Mouse (Mus musculus): ENCODE results near the gene Rps2. TPM values are rescaled to one million over a fixed set of nuclear protein-coding genes. Genes with fewer than 3 reads are reported as not detected.
A peak's percentile ranks its signal among the peaks of the same experiment; 100 is the strongest.

The Rps2 gene
- total RNA-seq, 2 experiments from 2014 or later, result 284 to 288 TPM

DNA sequence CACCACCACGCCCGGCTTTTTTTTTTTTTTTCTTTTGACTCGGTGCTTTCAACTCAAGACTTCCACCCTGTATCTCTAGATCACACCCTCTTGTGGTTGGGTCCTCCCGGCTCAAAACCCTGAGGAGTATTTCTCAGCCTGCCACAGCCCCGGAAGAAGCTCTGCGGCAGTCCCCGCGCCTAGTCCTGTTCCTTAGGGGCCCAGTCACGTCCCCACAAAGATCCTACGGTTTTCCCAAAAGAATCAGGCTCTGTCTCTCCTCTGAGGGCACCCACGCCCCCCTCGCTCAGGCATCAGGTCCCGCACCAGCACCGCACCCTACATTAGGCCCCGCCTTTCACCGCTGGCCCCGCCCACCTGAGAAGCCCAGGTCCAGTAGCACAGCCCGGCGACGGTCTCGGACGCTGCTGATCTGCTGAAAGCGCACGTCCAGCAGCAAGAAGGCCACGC is 30.7 kb upstream of the Rps2 start:
- no peak for TF ChIP-seq CTCF (IDR thresholded peaks at IDR 0.05)
- H3K27ac ChIP-seq, result no peak overlapping the region
- DNase-seq (ENCODE audit: extremely low spot score in 1 of 2, low spot score in 2 of 2), result peak in 1 of 2 experiments; percentile 42
- H3K4me3 ChIP-seq, result peak overlapping the region; percentile 67
- intact Hi-C loops (cut with DNase I), result no loop called here

DNA sequence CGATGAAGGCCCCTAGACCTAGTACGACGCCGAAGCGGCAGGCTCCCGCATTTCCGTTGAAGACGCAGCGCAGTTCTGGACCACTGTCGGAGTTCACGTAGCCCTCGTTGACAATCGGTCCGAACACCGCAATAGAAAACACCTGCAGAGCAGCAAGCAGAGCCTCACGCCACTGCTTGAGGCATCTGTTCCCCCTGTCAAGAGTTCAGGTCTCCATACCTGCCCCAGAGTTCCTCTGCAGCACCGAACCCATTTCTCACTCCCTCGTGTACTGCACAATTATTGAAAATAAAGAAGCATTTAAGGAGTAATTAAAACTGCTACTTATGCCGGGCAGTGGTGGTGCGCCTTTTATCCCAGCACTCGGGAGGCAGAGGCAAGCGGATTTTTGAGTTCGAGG is 30.3 kb upstream of the Rps2 start:
- no peak overlapping the region for H3K27ac ChIP-seq
- TF ChIP-seq CTCF (IDR thresholded peaks at IDR 0.05), result no peak
- intact Hi-C loops (cut with DNase I), result no loop called here
- peak overlapping the region; percentile 67 for H3K4me3 ChIP-seq
- no peak for DNase-seq (ENCODE audit: extremely low spot score in 1 of 2, low spot score in 2 of 2)

DNA sequence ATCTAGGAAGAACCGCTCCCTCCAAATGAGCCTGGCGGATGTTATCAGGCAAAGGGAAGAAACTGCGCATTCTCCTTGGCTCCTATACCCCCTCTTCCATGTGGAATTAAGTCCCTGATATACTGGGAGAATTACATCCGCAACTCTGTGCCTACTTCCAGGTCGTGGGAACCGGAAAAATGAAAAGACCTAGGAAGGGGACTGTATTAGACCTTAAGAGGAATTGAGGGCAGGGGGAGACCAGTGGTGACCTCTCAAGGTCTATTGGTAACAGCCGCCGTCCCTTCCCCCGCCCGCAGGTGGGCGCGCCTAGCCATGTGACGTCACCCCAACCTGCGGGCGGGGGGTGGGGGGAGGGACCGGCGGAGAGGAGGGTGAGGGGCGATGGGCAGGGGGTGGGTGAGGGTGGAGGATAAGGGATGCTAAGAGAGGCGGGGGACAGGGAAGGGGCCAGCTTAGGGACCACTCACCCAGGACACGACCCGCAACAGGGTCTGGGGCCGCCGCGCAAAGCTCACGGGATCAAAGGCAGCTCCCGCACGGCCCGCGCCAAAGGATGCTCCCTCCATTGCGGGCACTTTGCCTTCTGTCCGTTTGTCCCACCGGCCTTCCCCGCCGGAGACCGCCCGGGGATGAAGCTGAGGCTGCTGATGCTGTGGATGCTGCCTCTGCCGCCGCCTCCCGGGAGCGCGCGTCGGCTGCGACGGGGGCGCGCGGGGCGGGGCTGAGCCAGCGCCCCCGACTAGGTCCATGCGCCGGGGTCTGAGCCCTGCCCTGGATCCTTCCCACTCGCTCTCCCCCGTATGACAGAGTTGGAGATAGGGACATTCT is 28.4 kb upstream of the Rps2 start, which contains the start of gene Syngr3:
Gene Syngr3 (minus strand): TSS at position 705 of the 831 bp plus-strand sequence.
- TF ChIP-seq CTCF (IDR thresholded peaks at IDR 0.05), result no peak; the same call in 1 of the 2 replicates
- H3K4me3 ChIP-seq, result peak within 1 kb of the TSS; percentile 67
- intact Hi-C loops (cut with DNase I), result no loop called here
- peak; percentile 59 to 61 for DNase-seq (ENCODE audit: extremely low spot score in 1 of 2, low spot score in 2 of 2)
- peak within 1 kb of the TSS; percentile 99 for H3K27ac ChIP-seq

DNA sequence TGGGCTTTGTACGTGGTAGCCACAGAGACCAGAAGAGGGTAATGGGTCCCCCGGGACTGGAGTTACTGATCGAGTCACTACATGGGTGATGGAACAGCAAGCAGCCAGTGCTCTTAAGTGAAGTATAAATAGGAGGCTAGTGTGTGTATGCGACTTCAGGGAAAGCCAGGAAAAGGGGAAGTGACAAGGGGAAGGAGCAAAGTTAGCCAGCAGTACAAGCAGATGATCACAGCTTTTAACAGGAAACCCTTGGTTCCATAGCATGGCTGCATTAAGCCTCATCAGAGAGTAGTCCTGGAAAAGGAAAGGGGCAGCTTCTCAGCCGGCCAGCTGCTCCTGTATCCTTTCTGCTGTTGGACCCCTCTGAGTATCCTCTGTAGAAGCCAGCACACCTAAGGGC is 25.5 kb upstream of the Rps2 start:
- Histone ChIP-seq H3K4me3 (no peak overlapping the region), H3K27ac (no peak overlapping the region)
- no peak for DNase-seq (ENCODE audit: extremely low spot score in 1 of 2, low spot score in 2 of 2)
- no peak for TF ChIP-seq CTCF (IDR thresholded peaks at IDR 0.05)
- intact Hi-C loops (cut with DNase I), result no loop called here

DNA sequence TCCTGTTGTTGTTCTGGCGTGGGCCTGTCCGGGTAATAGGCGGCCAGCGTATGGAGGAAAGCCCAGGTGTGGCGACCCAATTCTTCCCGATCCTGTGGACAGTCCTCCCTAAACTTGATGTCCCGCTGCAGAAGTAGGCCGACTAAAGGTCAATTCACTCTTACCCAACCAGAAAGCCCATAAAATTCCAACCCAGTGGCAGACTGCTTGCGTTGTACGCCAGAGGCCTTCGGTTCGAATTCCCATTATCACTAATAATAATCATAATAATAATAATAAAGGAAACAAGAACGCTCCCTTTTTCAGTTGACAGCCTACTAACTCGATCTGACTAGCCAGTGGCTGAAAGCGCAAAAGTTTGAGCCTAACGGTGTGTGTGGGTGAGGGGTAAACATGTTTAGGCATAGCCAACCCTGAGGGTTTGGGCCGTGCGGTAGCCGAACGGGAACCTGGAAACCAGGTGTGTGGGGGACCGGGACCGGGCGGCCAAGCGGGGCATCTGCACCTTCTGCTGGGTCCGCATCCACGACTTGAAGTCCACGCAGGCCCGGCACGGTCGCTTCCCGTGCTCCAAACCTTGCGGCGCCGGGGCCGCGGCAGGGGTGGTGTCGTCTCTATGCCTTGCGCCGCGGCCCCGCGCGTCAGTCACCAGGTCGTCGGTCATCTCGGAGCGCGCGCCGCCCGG is 22.4 kb upstream of the Rps2 start:
- TF ChIP-seq CTCF (IDR thresholded peaks at IDR 0.05), result no peak
- intact Hi-C loops (cut with DNase I), result no loop called here
- peak overlapping the region; percentile 55 for H3K4me3 ChIP-seq
- peak overlapping the region; percentile 83 for H3K27ac ChIP-seq
- no peak for DNase-seq (ENCODE audit: extremely low spot score in 1 of 2, low spot score in 2 of 2)

DNA sequence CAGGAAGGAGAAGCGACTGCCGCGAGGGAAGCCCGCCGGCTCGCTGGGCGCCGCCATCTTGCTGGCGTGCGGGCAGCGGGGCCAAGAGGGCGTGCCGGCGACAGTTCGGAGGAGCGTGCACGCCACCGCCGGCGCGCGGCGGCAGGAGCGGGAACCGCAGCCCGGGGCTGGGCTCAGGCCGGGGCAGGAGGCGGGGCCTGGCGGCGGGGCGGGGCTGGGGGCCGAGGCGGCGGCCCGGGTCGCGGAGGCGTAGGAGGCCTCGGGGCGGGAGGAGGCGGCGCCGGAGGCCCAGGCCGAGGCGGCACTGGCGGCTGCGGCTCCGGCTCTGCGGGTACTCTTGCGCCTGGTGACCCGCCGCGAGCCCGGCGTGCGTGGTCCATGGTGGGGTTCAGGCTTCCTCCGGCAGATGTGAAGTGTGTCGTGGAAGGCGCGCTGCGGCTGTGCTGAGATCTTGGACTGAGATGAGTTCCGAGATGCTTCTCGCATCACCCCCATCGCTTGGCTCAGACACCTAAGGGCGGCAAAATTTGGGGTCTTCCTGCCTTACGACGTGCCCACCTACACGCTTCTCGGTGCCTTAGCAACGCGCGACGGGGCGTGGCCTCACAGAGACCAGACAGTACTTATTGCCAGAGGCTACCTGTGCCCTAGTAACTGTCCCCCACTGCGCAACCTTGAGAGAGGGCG is 21.8 kb upstream of the Rps2 start, which contains the start of the genes Gfer and Noxo1:
Gene Gfer (minus strand): TSS at position 146 of the 687 bp plus-strand sequence.
Gene Noxo1 (plus strand): TSS at position 224 of the 687 bp plus-strand sequence.
- DNase-seq (ENCODE audit: extremely low spot score in 1 of 2, low spot score in 2 of 2), result peak; percentile 83 to 87
- intact Hi-C loops (cut with DNase I), result no loop called here
- peak; percentile 38 for TF ChIP-seq CTCF (IDR thresholded peaks at IDR 0.05)
- Histone ChIP-seq H3K4me3 (peak within 1 kb of the TSS; percentile 55), H3K27ac (peak within 1 kb of the TSS; percentile 93)

DNA sequence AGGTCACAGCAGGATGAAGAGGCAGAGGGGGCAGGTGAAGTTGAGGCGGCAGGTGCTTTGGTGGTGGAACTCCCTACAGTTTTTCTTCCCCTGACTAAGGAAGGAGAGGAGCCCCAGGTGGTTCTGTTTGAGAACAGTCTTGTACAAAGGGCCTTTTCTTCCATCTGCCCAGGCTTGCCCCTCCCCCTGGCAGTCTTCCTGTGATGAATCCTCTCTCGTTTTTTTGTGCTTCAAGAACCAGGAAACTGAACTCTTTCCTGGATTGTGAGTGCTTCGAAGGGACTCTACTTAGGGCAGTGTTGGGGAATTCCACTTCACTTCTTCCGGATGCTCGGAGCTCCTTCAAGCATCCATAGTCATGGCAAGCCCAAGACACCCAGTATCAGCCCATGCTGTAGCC is 19.9 kb upstream of the Rps2 start:
- TF ChIP-seq CTCF (IDR thresholded peaks at IDR 0.05), result no peak
- H3K4me3 ChIP-seq, result no peak overlapping the region

DNA sequence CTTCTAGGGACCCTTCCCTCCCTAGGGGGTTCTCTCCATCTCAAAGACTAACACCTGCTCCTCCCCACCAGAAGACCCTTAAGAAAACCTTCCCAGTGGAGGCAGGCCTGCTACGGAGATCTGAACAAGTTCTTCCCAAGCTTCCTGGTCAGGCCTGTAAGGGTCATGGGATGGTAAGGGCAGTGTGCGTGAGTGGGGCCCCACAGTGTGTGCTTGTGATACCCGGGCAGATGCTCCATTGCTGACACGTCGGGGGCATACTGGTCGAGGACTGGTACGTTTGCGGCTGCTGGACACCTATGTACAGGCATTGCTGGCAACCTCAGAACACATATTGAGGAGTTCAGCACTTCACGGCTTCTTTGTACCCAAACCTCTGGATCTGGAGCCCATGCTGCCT is 19.2 kb upstream of the Rps2 start:
- H3K27ac ChIP-seq, result no peak overlapping the region
- H3K4me3 ChIP-seq, result no peak overlapping the region
- TF ChIP-seq CTCF (IDR thresholded peaks at IDR 0.05), result no peak
- DNase-seq (ENCODE audit: extremely low spot score in 1 of 2, low spot score in 2 of 2), result no peak
- intact Hi-C loops (cut with DNase I), result no loop called here

More for the DNA sequence above, 19.9 kb upstream of the Rps2 start:
- intact Hi-C loops (cut with DNase I), result no loop called here
- no peak for DNase-seq (ENCODE audit: extremely low spot score in 1 of 2, low spot score in 2 of 2)
- no peak overlapping the region for H3K27ac ChIP-seq

DNA sequence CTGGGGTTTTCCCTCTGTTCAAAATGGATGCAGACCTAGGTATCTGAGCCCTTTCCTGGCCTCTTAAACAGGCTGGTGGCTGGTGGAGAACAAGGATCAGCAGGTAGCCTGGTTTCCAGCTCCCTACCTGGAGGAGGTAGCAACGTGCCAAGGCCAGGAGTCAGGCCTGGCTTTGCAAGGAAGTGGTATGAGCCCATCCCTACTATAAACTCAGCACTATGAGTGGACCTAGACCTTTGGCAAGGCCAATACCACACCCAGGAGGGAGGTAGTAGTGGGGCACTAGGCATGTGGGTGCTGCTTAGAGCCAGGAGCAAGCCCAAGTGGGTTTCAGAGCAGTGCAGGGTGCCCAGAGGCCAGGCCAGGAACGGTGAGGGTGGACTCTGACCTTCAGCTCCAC is 18.4 kb upstream of the Rps2 start:
- Histone ChIP-seq H3K27ac (no peak overlapping the region), H3K4me3 (no peak overlapping the region)
- intact Hi-C loops (cut with DNase I), result no loop called here
- DNase-seq (ENCODE audit: extremely low spot score in 1 of 2, low spot score in 2 of 2), result no peak
- TF ChIP-seq CTCF (IDR thresholded peaks at IDR 0.05), result no peak

DNA sequence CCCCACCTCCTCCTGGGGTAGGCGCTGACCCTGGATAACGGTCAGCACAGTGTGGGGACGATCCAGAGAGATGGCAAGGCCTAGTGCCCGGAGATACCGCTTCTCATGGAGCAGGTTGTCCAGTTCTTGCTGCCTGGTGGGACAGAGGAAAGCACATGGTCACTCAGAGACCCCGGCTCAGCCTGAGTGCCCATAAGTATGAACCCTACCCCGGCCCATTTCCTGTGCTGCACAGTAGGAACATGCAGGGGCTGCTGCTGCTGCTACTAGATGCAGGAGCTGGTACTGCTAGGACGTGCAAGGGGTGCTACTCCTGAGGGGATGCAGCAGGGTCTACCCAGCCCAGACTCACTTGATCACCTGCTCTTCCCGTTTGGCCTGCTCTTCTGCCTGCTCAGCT is 16.7 kb upstream of the Rps2 start:
- no peak for TF ChIP-seq CTCF (IDR thresholded peaks at IDR 0.05)
- Histone ChIP-seq H3K4me3 (no peak overlapping the region), H3K27ac (no peak overlapping the region)
- DNase-seq (ENCODE audit: extremely low spot score in 1 of 2, low spot score in 2 of 2), result no peak
- intact Hi-C loops (cut with DNase I), result no loop called here

DNA sequence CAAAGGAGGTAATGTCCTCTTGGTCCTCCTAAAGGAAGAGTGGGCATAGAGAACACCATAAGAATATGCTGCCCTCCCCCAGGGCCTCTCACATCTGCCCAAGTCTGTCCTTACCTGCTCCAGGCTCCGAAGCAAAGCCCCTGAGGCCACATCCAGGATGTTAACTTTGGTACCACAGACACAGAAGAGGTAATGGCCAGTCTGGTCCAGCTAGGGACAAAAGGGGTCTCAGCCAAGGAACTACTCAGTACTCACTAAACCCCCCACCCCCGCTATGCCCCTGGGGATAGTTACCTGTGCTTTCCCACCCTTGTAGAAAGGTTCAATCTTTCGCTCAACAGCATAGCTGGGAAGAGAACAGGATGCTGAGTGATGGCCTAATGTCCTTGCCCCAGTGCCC is 12.1 kb upstream of the Rps2 start:
- H3K4me3 ChIP-seq, result no peak overlapping the region
- no peak for DNase-seq (ENCODE audit: extremely low spot score in 1 of 2, low spot score in 2 of 2)
- no peak overlapping the region for H3K27ac ChIP-seq
- intact Hi-C loops (cut with DNase I), result no loop called here
- no peak for TF ChIP-seq CTCF (IDR thresholded peaks at IDR 0.05)

All from left cerebral cortex, adult 2 months (tissue).